In the genomic region with DNA sequence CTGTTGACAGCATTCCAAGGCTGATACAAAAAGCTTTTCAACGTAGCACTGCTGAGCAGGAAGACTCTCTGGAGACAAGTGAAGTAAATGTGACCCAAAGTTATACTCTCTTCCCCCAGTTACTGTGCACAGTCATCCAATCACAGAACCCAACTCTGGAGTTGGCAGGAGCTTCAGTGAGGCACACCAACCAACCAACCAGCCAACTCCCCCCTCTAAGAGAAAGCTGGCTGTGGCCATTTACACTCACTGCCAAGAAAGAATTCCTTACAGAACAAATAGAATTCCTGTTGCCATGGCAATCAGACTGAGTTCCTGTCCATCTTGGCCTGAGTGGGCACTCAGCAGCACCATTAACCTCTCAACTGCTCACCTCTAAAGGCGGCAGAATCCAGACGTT, we compare ENCODE assay signal across 9 mouse cellular contexts. TPM values are rescaled to one million over a fixed set of nuclear protein-coding genes. Genes with fewer than 3 reads are reported as not detected.
A peak's percentile ranks its signal among the peaks of the same experiment; 100 is the strongest.
DNase-seq lines count a peak whose midpoint lies in the region; ATAC-seq and TF ChIP-seq lines count a peak whose summit lies in the region.
"Had no signal": no experiment of that assay in that cellular context is flagged by ENCODE, and none has a peak within 500 bp of the region (broad histone marks: within the 10 kb centered on the region; RNA-seq: fewer than 3 reads in every experiment).

No protein-coding gene starts in this region.

- H3K9ac ChIP-seq in hindbrain, postnatal 0 days (replicated peaks; ENCODE audit: low read length), result no peak overlapping the region

- H3K36me3 ChIP-seq in hindbrain, postnatal 0 days (ENCODE audit: insufficient read depth, low read length), result no peaks in the 10 kb centered on the region

- H3K4me3 ChIP-seq in hindbrain, postnatal 0 days (ENCODE audit: low read length), result no peak overlapping the region
- H3K4me3 ChIP-seq: myocyte had no signal

- peak overlapping the region; percentile 60 for H3K27ac ChIP-seq in hindbrain, postnatal 0 days

- no peaks in the 10 kb centered on the region for H3K9me3 ChIP-seq in hindbrain, postnatal 0 days (ENCODE audit: low read length)

- peak; percentile 97 for ATAC-seq in hindbrain, postnatal 0 days
- ATAC-seq in megakaryocyte-erythroid progenitor cell, adult 5-6 weeks (replicated peaks; ENCODE audit: low FRiP score, low TSS enrichment, poor library complexity, severe bottlenecking), result no peak

- peaks cover 16% of the 10 kb centered on the region for H3K4me1 ChIP-seq in hindbrain, postnatal 0 days (ENCODE audit: insufficient read depth, low read length)

- peak overlapping the region; percentile 40; the same call in 1 of the 2 replicates for H3K4me2 ChIP-seq in hindbrain, postnatal 0 days (ENCODE audit: low read depth, low read length)

- peak; percentile 48 for DNase-seq in layer of hippocampus, adult 11-12 months (ENCODE audit: low spot score)
- DNase-seq in layer of hippocampus, adult 9-10 months (ENCODE audit: low spot score), result no peak
- peak; percentile 85 for DNase-seq in brain, embryonic 14.5 days (ENCODE audit: low read depth)
- peak; percentile 37 to 61 for DNase-seq in frontal cortex, adult 2 months (ENCODE audit: extremely low spot score in 1 of 2, low spot score in 1 of 2)
- peak; percentile 86 for DNase-seq in hindbrain, postnatal 0 days (ENCODE audit: low spot score)
- DNase-seq in lung, postnatal 25 days (ENCODE audit: low spot score), result peak; percentile 80
- no peak for DNase-seq in thymus, postnatal 0 days (ENCODE audit: low spot score)

- no peak for TF ChIP-seq CTCF in brain, embryonic 14.5 days (IDR thresholded peaks at IDR 0.05; ENCODE audit: borderline replicate concordance, extremely low read depth, insufficient read depth, insufficient read length)
- no peak for TF ChIP-seq CTCF in hindbrain, postnatal 0 days (IDR thresholded peaks at IDR 0.05; ENCODE audit: low read depth)

- 24% methylated on average over 3 of the region's 3 CpGs for WGBS in hindbrain, postnatal 0 days

- H3K27me3 ChIP-seq in hindbrain, postnatal 0 days (ENCODE audit: insufficient read depth, low read length), result no peaks in the 10 kb centered on the region

- TF ChIP-seq POLR2A in brain, embryonic 14.5 days (IDR thresholded peaks at IDR 0.05; ENCODE audit: borderline replicate concordance, extremely low read depth, insufficient read depth, insufficient read length, poor library complexity, severe bottlenecking), result no peak

RNA-seq across cellular contexts. Expression of a gene that starts 24.4 kb away (rescaled TPM):
- 91.0 and 174 TPM in 2 replicates for polyA plus RNA-seq in brain, embryonic 14.5 days (2012; rRNA removed)
- 318 and 342 TPM in 2 replicates for polyA plus RNA-seq in frontal cortex, adult 2 months (2012; rRNA removed)
- total RNA-seq in hindbrain, postnatal 0 days (2014; rRNA removed), result 247 and 255 TPM in 2 replicates
- 161 and 162 TPM in 2 replicates for polyA plus RNA-seq in hindbrain, postnatal 0 days (2015; fragmentation: Nextera tagmentation; extraction: Ambion mirVana)
- polyA plus RNA-seq in thymus, postnatal 0 days (2015; fragmentation: Nextera tagmentation; extraction: Ambion mirVana), result 59.1 and 64.4 TPM in 2 replicates
- total RNA-seq in megakaryocyte-erythroid progenitor cell, adult 5-6 weeks (2014; fragmentation: Nextera tagmentation), result 12.0 and 12.6 TPM in 2 replicates
- total RNA-seq in megakaryocyte-erythroid progenitor cell, adult 5-6 weeks (2017), result 12.8 and 23.8 TPM in 2 replicates

Comparison
In these comparisons a context has a peak if more than half of its experiments do, and no peak if none do; other contexts are left out.
1. DNase-seq: peak in layer of hippocampus, adult 11-12 months (single experiment), brain, embryonic 14.5 days (single experiment), frontal cortex, adult 2 months (2 of 2), hindbrain, postnatal 0 days (single experiment) and lung, postnatal 25 days (single experiment); none in layer of hippocampus, adult 9-10 months (single experiment) and thymus, postnatal 0 days (single experiment).